Mouse (Mus musculus) midbrain, postnatal 0 days (tissue): Measurements from ENCODE around the gene Lrrc74a. TPM values are rescaled to one million over a fixed set of nuclear protein-coding genes. Genes with fewer than 3 reads are reported as not detected.
A peak's percentile ranks its signal among the peaks of the same experiment; 100 is the strongest.

Experiments
- ATAC-seq: fragments of 200-750 bp; cut with Nextera tagmentation; 2 replicates; pipeline ENCODE4 v1.8.0; 2017; ENCODE audit warnings: moderate number of reproducible peaks, mild to moderate bottlenecking, moderate TSS enrichment, moderate library complexity; ENCODE audit not compliant: low FRiP score
- DNase-seq: peaks from one replicate; pipeline ENCODE4 v3.0.0-alpha.2; 2015; ENCODE audit warnings: low spot score
- H3K27ac ChIP-seq: fragments of 300-500 bp; sonication (generic); 2 replicates; pipeline ENCODE4 v1.5.1; 2014; ENCODE audit warnings: low read depth, mild to moderate bottlenecking, low read length, mixed read lengths
- H3K27me3 ChIP-seq: fragments of 300-500 bp; sonication (generic); 2 replicates; pipeline ENCODE4 v1.6.1; 2014; ENCODE audit warnings: low read length, control low read depth, mixed read lengths; ENCODE audit not compliant: insufficient read depth
- H3K36me3 ChIP-seq: fragments of 300-500 bp; sonication (generic); 2 replicates; pipeline ENCODE4 v1.6.1; 2014; ENCODE audit warnings: low read length, control low read depth, mixed read lengths; ENCODE audit not compliant: insufficient read depth
- H3K4me1 ChIP-seq: fragments of 300-500 bp; sonication (generic); 2 replicates; pipeline ENCODE4 v1.6.1; 2014; ENCODE audit warnings: mild to moderate bottlenecking, control low read depth, antibody characterized with exemption, low read length, mixed read lengths; ENCODE audit not compliant: insufficient read depth
- H3K4me2 ChIP-seq: fragments of 300-500 bp; sonication (generic); 2 replicates; pipeline ENCODE4 v1.6.1; 2014; ENCODE audit warnings: low read depth, mild to moderate bottlenecking, low read length, mixed read lengths; ENCODE audit not compliant: poor library complexity, severe bottlenecking
- H3K4me3 ChIP-seq: fragments of 300-500 bp; sonication (generic); 2 replicates; pipeline ENCODE4 v1.5.1; 2014; ENCODE audit warnings: low read depth, mild to moderate bottlenecking, low read length, moderate library complexity
- H3K9ac ChIP-seq: fragments of 300-500 bp; sonication (generic); replicated peaks from 2 replicates; pipeline ENCODE4 v1.6.1; 2014; ENCODE audit warnings: mild to moderate bottlenecking, low read length, moderate library complexity, mixed read lengths; ENCODE audit not compliant: poor library complexity, severe bottlenecking
- H3K9me3 ChIP-seq: fragments of 300-500 bp; sonication (generic); 2 replicates; pipeline ENCODE4 v1.6.1; 2016; ENCODE audit warnings: low read length, control low read depth
- CTCF ChIP-seq: IDR thresholded peaks from 2 replicates; pipeline ENCODE4 v1.5.1; 2016; ENCODE audit warnings: antibody characterized with exemption, mild to moderate bottlenecking
- WGBS: fragments of 180-500 bp; shearing (Covaris S2); extraction: QIAGEN DNeasy Blood & Tissue Kit; methylation state at CpG from one replicate; pipeline ENCODE4 v1.1.7; 2014; 5-methylcytosine and 5-hydroxymethylcytosine counted together
- polyA plus RNA-seq: library from polyadenylated mRNA; unstranded; fragments of >200 nt; fragmentation: Nextera tagmentation; extraction: Ambion mirVana; gene quantifications from 2 replicates; pipeline ENCODE4 v1.2.1, GENCODE M21; 2015
- total RNA-seq: library from RNA; depleted of rRNA; stranded (reverse); fragments of >200 nt; gene quantifications from 2 replicates; pipeline ENCODE4 v1.2.3, GENCODE M21; 2014

The Lrrc74a gene
- total and polyA plus RNA-seq, 2 experiments from 2014 or later: not detected

GRCm38 (mm10) chr12:86688917-86689316 lies 45.3 kb upstream of the Lrrc74a start:
- Histone ChIP-seq H3K36me3 (peaks cover 59% of the 10 kb centered on the region), H3K4me1 (peaks cover 2% of the 10 kb centered on the region; the same call in 1 of the 2 replicates), H3K27me3 (no peaks in the 10 kb centered on the region), H3K27ac (no peak overlapping the region), H3K4me2 (no peak overlapping the region), H3K9me3 (no peaks in the 10 kb centered on the region), H3K4me3 (no peak overlapping the region), H3K9ac (no peak overlapping the region)
- no peak for DNase-seq
- ATAC-seq: no peak
- WGBS: 96% methylated on average over 27 of the region's 27 CpGs
- TF ChIP-seq CTCF: no peak

GRCm38 (mm10) chr12:86690700-86691485 lies 43.3 kb upstream of the Lrrc74a start:
- ATAC-seq: no peak
- H3K36me3 ChIP-seq: peaks cover 70% of the 10 kb centered on the region
- H3K9me3 ChIP-seq: no peaks in the 10 kb centered on the region
- 0 out of 2 replicates have a peak overlapping the region, but pooled peaks have one; percentile 26 for H3K27ac ChIP-seq
- H3K4me1 ChIP-seq: peaks cover 2% of the 10 kb centered on the region; the same call in 1 of the 2 replicates
- no peak for TF ChIP-seq CTCF
- H3K9ac ChIP-seq: no peak overlapping the region
- no peak for DNase-seq
- no peak overlapping the region for H3K4me2 ChIP-seq
- H3K4me3 ChIP-seq: no peak overlapping the region
- 79% methylated on average over 12 of the region's 12 CpGs for WGBS
- no peaks in the 10 kb centered on the region for H3K27me3 ChIP-seq

DNA sequence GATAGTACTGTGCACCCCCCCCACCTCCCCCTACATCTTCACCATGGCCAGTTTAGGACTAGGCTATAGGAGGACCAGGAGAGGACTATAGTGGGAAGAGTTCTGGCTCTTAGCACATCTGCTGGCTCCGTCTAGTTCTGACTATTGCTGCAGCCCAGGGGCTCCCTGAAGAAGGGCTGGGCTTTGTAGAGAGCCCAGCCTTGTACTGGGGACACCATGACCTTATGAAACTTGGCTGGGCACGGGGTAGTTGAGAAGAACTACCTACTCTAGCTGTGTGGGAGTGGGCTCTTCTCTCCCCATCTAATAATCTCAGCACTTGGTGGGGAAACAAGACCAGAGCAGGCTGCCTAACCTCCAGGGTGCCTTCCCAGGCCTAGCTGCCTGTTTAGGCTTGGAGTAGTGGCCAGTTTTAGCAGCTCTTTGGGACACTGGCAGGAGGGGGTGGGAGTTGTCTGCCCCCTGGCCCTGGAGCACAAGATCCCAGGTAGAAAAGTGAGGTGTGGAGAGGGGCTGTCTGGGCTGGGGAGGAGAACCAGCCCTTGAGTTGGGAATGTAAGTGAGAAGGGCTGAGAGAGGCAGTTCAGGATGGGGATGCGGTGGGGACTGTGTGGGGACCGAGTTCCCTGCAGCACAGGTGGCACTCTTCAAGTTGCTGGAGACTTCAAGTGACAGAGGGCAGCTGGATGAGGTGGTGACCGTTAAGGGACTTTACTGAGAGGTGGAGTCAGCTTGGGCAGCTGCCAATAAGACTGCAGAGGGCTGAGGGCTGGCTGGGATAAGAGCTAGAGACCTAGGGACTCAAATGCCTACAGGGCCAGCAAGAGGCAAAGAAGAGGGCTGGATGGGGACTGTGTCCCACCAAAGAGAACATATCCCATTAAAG lies 41.5 kb upstream of the Lrrc74a start:
- H3K36me3 ChIP-seq: peaks cover 70% of the 10 kb centered on the region
- TF ChIP-seq CTCF: no peak
- no peak for ATAC-seq

GRCm38 (mm10) chr12:86693389-86693788 lies 40.8 kb upstream of the Lrrc74a start:
- H3K9me3 ChIP-seq: no peaks in the 10 kb centered on the region
- H3K27ac ChIP-seq: no peak overlapping the region
- no peak for DNase-seq
- H3K4me1 ChIP-seq: peaks cover 2% of the 10 kb centered on the region; the same call in 1 of the 2 replicates
- H3K4me3 ChIP-seq: no peak overlapping the region
- no peak overlapping the region for H3K9ac ChIP-seq
- peaks cover 64% of the 10 kb centered on the region for H3K36me3 ChIP-seq
- H3K27me3 ChIP-seq: no peaks in the 10 kb centered on the region
- TF ChIP-seq CTCF: no peak
- ATAC-seq: no peak
- no peak overlapping the region for H3K4me2 ChIP-seq

More for the DNA sequence above, 41.5 kb upstream of the Lrrc74a start:
- 71% methylated on average over 5 of the region's 5 CpGs for WGBS
- no peak overlapping the region for H3K4me2 ChIP-seq
- H3K4me1 ChIP-seq: peaks cover 2% of the 10 kb centered on the region; the same call in 1 of the 2 replicates
- H3K27me3 ChIP-seq: no peaks in the 10 kb centered on the region
- H3K27ac ChIP-seq: no peak overlapping the region
- no peaks in the 10 kb centered on the region for H3K9me3 ChIP-seq
- DNase-seq: no peak
- no peak overlapping the region for H3K9ac ChIP-seq
- H3K4me3 ChIP-seq: no peak overlapping the region

DNA sequence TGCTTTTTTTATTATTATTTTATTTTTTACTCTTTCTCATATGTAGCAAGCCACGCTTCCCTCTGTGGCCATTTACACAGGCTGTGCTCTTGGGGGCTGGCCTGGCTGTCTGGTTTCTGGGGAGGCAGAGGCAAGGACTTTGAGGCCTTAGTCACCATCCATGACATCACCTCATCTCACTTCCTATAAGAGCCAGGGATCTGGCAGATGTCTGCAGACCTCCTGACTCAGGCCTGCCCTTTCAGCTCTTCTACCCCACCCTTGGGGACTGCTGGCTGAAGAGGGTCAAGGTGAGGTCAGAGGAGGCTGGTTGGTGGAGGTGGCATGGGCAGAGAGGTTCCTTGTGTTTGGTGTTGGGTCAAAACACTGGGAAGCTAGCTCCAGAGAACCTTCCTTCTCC lies 39.7 kb upstream of the Lrrc74a start:
- no peak for TF ChIP-seq CTCF
- peaks cover 57% of the 10 kb centered on the region for H3K36me3 ChIP-seq
- peaks cover 2% of the 10 kb centered on the region; the same call in 1 of the 2 replicates for H3K4me1 ChIP-seq
- H3K27me3 ChIP-seq: no peaks in the 10 kb centered on the region
- H3K9me3 ChIP-seq: no peaks in the 10 kb centered on the region
- no peak for DNase-seq
- no peak overlapping the region for H3K4me3 ChIP-seq
- 90% methylated on average over 1 of the region's 1 CpGs for WGBS
- H3K27ac ChIP-seq: no peak overlapping the region
- H3K9ac ChIP-seq: no peak overlapping the region
- no peak overlapping the region for H3K4me2 ChIP-seq
- no peak for ATAC-seq
